Mouse (Mus musculus): Measurements from ENCODE around the gene Fam84b. TPM values are rescaled to one million over a fixed set of nuclear protein-coding genes. Genes with fewer than 3 reads are reported as not detected.

The Fam84b gene
- 27.1 and 29.0 TPM in 2 replicates for polyA plus RNA-seq (2015; fragmentation: Nextera tagmentation; extraction: Ambion mirVana)

- Histone ChIP-seq H3K9me3 (no peaks in the 10 kb centered on the region), H3K36me3 (no peaks in the 10 kb centered on the region), H3K9ac (no peak within 1 kb of the TSS), H3K27ac (peak within 1 kb of the TSS; percentile 60), H3K4me3 (no peak within 1 kb of the TSS), H3K4me2 (peak within 1 kb of the TSS; percentile 6; the same call in 1 of the 2 replicates), H3K27me3 (no peaks in the 10 kb centered on the region), H3K4me1 (peaks cover 13% of the 10 kb centered on the region; the same call in 1 of the 2 replicates)
- no peak for ATAC-seq (ENCODE audit: borderline replicate concordance, extremely low read depth, low FRiP score, low TSS enrichment)
- WGBS, result 17% methylated on average over 17 of the region's 17 CpGs
Measured at GRCm38 (mm10) chr15:60853231-60853999, at the start of gene Fam84b. Gene Fam84b, minus strand, starts transcription at chr15:60853778.

GRCm38 (mm10) chr15:60898187-60898965 is 44.8 kb upstream of the Fam84b start:
- H3K9ac ChIP-seq, result no peak overlapping the region
- H3K4me1 ChIP-seq, result no peaks in the 10 kb centered on the region
- H3K4me3 ChIP-seq, result no peak overlapping the region
- H3K4me2 ChIP-seq, result no peak overlapping the region
- H3K9me3 ChIP-seq, result no peaks in the 10 kb centered on the region
- H3K27me3 ChIP-seq, result no peaks in the 10 kb centered on the region
- WGBS, result 67% methylated on average over 6 of the region's 6 CpGs
- H3K36me3 ChIP-seq, result no peaks in the 10 kb centered on the region
- no peak overlapping the region for H3K27ac ChIP-seq
- no peak for ATAC-seq (ENCODE audit: borderline replicate concordance, extremely low read depth, low FRiP score, low TSS enrichment)

GRCm38 (mm10) chr15:60896040-60896439 is 42.5 kb upstream of the Fam84b start:
- Histone ChIP-seq H3K27me3 (no peaks in the 10 kb centered on the region), H3K9ac (no peak overlapping the region), H3K4me2 (no peak overlapping the region), H3K4me3 (no peak overlapping the region), H3K36me3 (no peaks in the 10 kb centered on the region), H3K27ac (no peak overlapping the region), H3K9me3 (no peaks in the 10 kb centered on the region), H3K4me1 (peaks cover 6% of the 10 kb centered on the region; the same call in 1 of the 2 replicates)
- no peak for ATAC-seq (ENCODE audit: borderline replicate concordance, extremely low read depth, low FRiP score, low TSS enrichment)
- 68% methylated on average over 2 of the region's 2 CpGs for WGBS

- no peak overlapping the region for H3K27ac ChIP-seq
- no peaks in the 10 kb centered on the region for H3K9me3 ChIP-seq
- no peak overlapping the region for H3K4me3 ChIP-seq
- WGBS, result 52% methylated on average over 3 of the region's 3 CpGs
- no peak overlapping the region for H3K4me2 ChIP-seq
- H3K27me3 ChIP-seq, result no peaks in the 10 kb centered on the region
- H3K36me3 ChIP-seq, result no peaks in the 10 kb centered on the region
- ATAC-seq (ENCODE audit: borderline replicate concordance, extremely low read depth, low FRiP score, low TSS enrichment), result no peak
- H3K9ac ChIP-seq, result no peak overlapping the region
- peaks cover 6% of the 10 kb centered on the region; the same call in 1 of the 2 replicates for H3K4me1 ChIP-seq
Measured at GRCm38 (mm10) chr15:60892976-60893463, 39.4 kb upstream of the Fam84b start.

- H3K27me3 ChIP-seq, result no peaks in the 10 kb centered on the region
- no peaks in the 10 kb centered on the region for H3K36me3 ChIP-seq
- H3K4me1 ChIP-seq, result peaks cover 6% of the 10 kb centered on the region
- no peaks in the 10 kb centered on the region for H3K9me3 ChIP-seq
- no peak overlapping the region for H3K9ac ChIP-seq
- H3K27ac ChIP-seq, result no peak overlapping the region
- no peak overlapping the region for H3K4me3 ChIP-seq
- 68% methylated on average over 2 of the region's 2 CpGs for WGBS
- peak; percentile 62; the same call in 1 of the 2 replicates for ATAC-seq (ENCODE audit: borderline replicate concordance, extremely low read depth, low FRiP score, low TSS enrichment)
- H3K4me2 ChIP-seq, result no peak overlapping the region
Measured at GRCm38 (mm10) chr15:60888724-60889123, 35.1 kb upstream of the Fam84b start.

- Histone ChIP-seq H3K4me3 (no peak overlapping the region), H3K27ac (no peak overlapping the region), H3K4me1 (no peaks in the 10 kb centered on the region), H3K4me2 (no peak overlapping the region), H3K36me3 (no peaks in the 10 kb centered on the region), H3K9ac (no peak overlapping the region), H3K27me3 (no peaks in the 10 kb centered on the region), H3K9me3 (no peaks in the 10 kb centered on the region)
- ATAC-seq (ENCODE audit: borderline replicate concordance, extremely low read depth, low FRiP score, low TSS enrichment), result no peak
- WGBS, result 80% methylated on average over 6 of the region's 6 CpGs
Measured at GRCm38 (mm10) chr15:60875721-60876120, 22.1 kb upstream of the Fam84b start.

GRCm38 (mm10) chr15:60862417-60862816 is 8.8 kb upstream of the Fam84b start:
- no peak overlapping the region for H3K4me2 ChIP-seq
- ATAC-seq (ENCODE audit: borderline replicate concordance, extremely low read depth, low FRiP score, low TSS enrichment), result no peak
- no peaks in the 10 kb centered on the region for H3K4me1 ChIP-seq
- H3K9me3 ChIP-seq, result no peaks in the 10 kb centered on the region
- no peak overlapping the region for H3K27ac ChIP-seq
- H3K27me3 ChIP-seq, result no peaks in the 10 kb centered on the region
- no peaks in the 10 kb centered on the region for H3K36me3 ChIP-seq
- 74% methylated on average over 3 of the region's 3 CpGs for WGBS
- no peak overlapping the region for H3K4me3 ChIP-seq
- no peak overlapping the region for H3K9ac ChIP-seq

GRCm38 (mm10) chr15:60855112-60855511 is 1.5 kb upstream of the Fam84b start:
- no peak overlapping the region for H3K4me2 ChIP-seq
- no peaks in the 10 kb centered on the region for H3K9me3 ChIP-seq
- H3K4me3 ChIP-seq, result no peak overlapping the region
- no peak overlapping the region for H3K27ac ChIP-seq
- H3K36me3 ChIP-seq, result no peaks in the 10 kb centered on the region
- ATAC-seq (ENCODE audit: borderline replicate concordance, extremely low read depth, low FRiP score, low TSS enrichment), result no peak
- H3K9ac ChIP-seq, result no peak overlapping the region
- no peaks in the 10 kb centered on the region for H3K27me3 ChIP-seq
- 57% methylated on average over 1 of the region's 1 CpGs for WGBS
- peaks cover 13% of the 10 kb centered on the region; the same call in 1 of the 2 replicates for H3K4me1 ChIP-seq

- Histone ChIP-seq H3K4me1 (peaks cover 13% of the 10 kb centered on the region; the same call in 1 of the 2 replicates), H3K9me3 (no peaks in the 10 kb centered on the region), H3K4me2 (no peak overlapping the region), H3K27me3 (no peaks in the 10 kb centered on the region), H3K4me3 (no peak overlapping the region), H3K9ac (no peak overlapping the region), H3K27ac (no peak overlapping the region), H3K36me3 (no peaks in the 10 kb centered on the region)
- 68% methylated on average over 4 of the region's 4 CpGs for WGBS
- no peak for ATAC-seq (ENCODE audit: borderline replicate concordance, extremely low read depth, low FRiP score, low TSS enrichment)
Measured at GRCm38 (mm10) chr15:60854151-60854550, 573 bp upstream of the Fam84b start.

- WGBS, result 44% methylated on average over 3 of the region's 3 CpGs
- Histone ChIP-seq H3K9ac (no peak overlapping the region), H3K4me2 (no peak overlapping the region), H3K4me3 (no peak overlapping the region), H3K27ac (no peak overlapping the region), H3K27me3 (no peaks in the 10 kb centered on the region), H3K36me3 (no peaks in the 10 kb centered on the region), H3K4me1 (peaks cover 19% of the 10 kb centered on the region; the same call in 1 of the 2 replicates), H3K9me3 (no peaks in the 10 kb centered on the region)
- ATAC-seq (ENCODE audit: borderline replicate concordance, extremely low read depth, low FRiP score, low TSS enrichment), result no peak
Measured at GRCm38 (mm10) chr15:60848630-60849029, 4.9 kb downstream of the Fam84b start.

- Histone ChIP-seq H3K27me3 (no peaks in the 10 kb centered on the region), H3K9ac (no peak overlapping the region), H3K27ac (no peak overlapping the region), H3K4me1 (peaks cover 11% of the 10 kb centered on the region; the same call in 1 of the 2 replicates), H3K9me3 (no peaks in the 10 kb centered on the region), H3K4me3 (no peak overlapping the region), H3K4me2 (no peak overlapping the region), H3K36me3 (no peaks in the 10 kb centered on the region)
- 42% methylated on average over 6 of the region's 6 CpGs for WGBS
- 0 out of 2 replicates have a peak, but pooled peaks have one; percentile 17 for ATAC-seq (ENCODE audit: borderline replicate concordance, extremely low read depth, low FRiP score, low TSS enrichment)
Measured at GRCm38 (mm10) chr15:60846291-60846690, 7.3 kb downstream of the Fam84b start.
